Mouse (Mus musculus): Measurements from ENCODE around the gene Polr1a. TPM values are rescaled to one million over a fixed set of nuclear protein-coding genes. Genes with fewer than 3 reads are reported as not detected.

The Polr1a gene
- total RNA-seq, 2 experiments from 2014 or later: 28.5 to 32.3 TPM

Other genes with a start within 250 kb of the Polr1a start
- gene Reep1, start 201.5 kb upstream of the Polr1a start, total RNA-seq (2021): 100 to 1,000 TPM; 134 TPM
- gene Mrpl35, start 82.1 kb upstream of the Polr1a start, total RNA-seq (2021): 10 to 100 TPM; 31.3 to 32.3 TPM
- gene Immt, start 77.7 kb upstream of the Polr1a start, total RNA-seq (2021): 100 to 1,000 TPM; 137 to 141 TPM
- gene Ptcd3, start 303 bp upstream of the Polr1a start, total RNA-seq (2021): 10 to 100 TPM; 66.2 to 68.8 TPM
- 100 to 1,000 TPM; 136 to 139 TPM for gene St3gal5, start 188.5 kb downstream of the Polr1a start, total RNA-seq (2021)

Measured in left cerebral cortex, postnatal 14 days (tissue).